Mouse (Mus musculus) heart, adult 18-20 months (tissue): Measurements from ENCODE around the gene 4930438A08Rik. TPM values are rescaled to one million over a fixed set of nuclear protein-coding genes. Genes with fewer than 3 reads are reported as not detected.

Source experiments
- DNase-seq, 2 experiments: peaks; one replicate each; pipeline ENCODE4 v3.0.0; 2021 to 2022; ENCODE audit warnings: mixed read lengths in 1 of 2
- total RNA-seq, 2 experiments: library from RNA; stranded (reverse); gene quantifications; 2 replicates each; pipeline ENCODE4 v1.2.3; 2021

The 4930438A08Rik gene
- total RNA-seq, 2 experiments from 2014 or later: not detected

- no peak for DNase-seq
Measured at GRCm38 (mm10) chr11:58324614-58325229, 50.1 kb downstream of the 4930438A08Rik start.

GRCm38 (mm10) chr11:58326781-58327180 lies 52.2 kb downstream of the 4930438A08Rik start:
- no peak for DNase-seq

- DNase-seq: no peak
Measured at GRCm38 (mm10) chr11:58329906-58330275, 55.3 kb downstream of the 4930438A08Rik start.

GRCm38 (mm10) chr11:58330276-58331148 lies 55.9 kb downstream of the 4930438A08Rik start, which contains the start of the genes Zfp672 and Sh3bp5l:
TSS of gene Zfp672 (minus strand) at chr11:58330339.
TSS of gene Sh3bp5l (plus strand) at chr11:58330724.
- DNase-seq: peak; percentile 95 to 96

GRCm38 (mm10) chr11:58331149-58331495 lies 56.5 kb downstream of the 4930438A08Rik start:
- DNase-seq: no peak

- DNase-seq: no peak
Measured at GRCm38 (mm10) chr11:58331546-58331945, 56.9 kb downstream of the 4930438A08Rik start.

GRCm38 (mm10) chr11:58334746-58335145 lies 60.1 kb downstream of the 4930438A08Rik start:
- DNase-seq: peak; percentile 66 to 79

Other genes starting within 250 kb of the 4930438A08Rik start
- gene Gm12248, start 181.7 kb upstream of the 4930438A08Rik start, total RNA-seq: not detected
- gene Cnot8, start 170.6 kb upstream of the 4930438A08Rik start, total RNA-seq: 10 to 100 TPM; 36.3 to 37.4 TPM
- 10 to 100 TPM in 1 of 2 experiments, 1 to 10 TPM in 1; 8.7 to 10.0 TPM for gene Gemin5, start 106.3 kb upstream of the 4930438A08Rik start, total RNA-seq
- 10 to 100 TPM; 51.2 to 53.4 TPM for gene Mrpl22, start 103.1 kb upstream of the 4930438A08Rik start, total RNA-seq
- gene Igtp, start 75.2 kb upstream of the 4930438A08Rik start, total RNA-seq: 10 to 100 TPM in 1 of 2 experiments, 1 to 10 TPM in 1; 9.2 to 33.3 TPM
- gene Irgm2, start 75.2 kb upstream of the 4930438A08Rik start, total RNA-seq: 10 to 100 TPM; 10.0 to 30.3 TPM
- gene Zfp692, start 32.3 kb downstream of the 4930438A08Rik start, total RNA-seq: 1 to 10 TPM; 2.5 to 4.4 TPM
- gene Zfp672, start 55.5 kb downstream of the 4930438A08Rik start, total RNA-seq: 10 to 100 TPM; 35.2 to 42.4 TPM
- 10 to 100 TPM; 27.7 to 30.0 TPM for gene Sh3bp5l, start 55.9 kb downstream of the 4930438A08Rik start, total RNA-seq
- not detected for gene Lypd8, start 104.2 kb downstream of the 4930438A08Rik start, total RNA-seq
- gene 1810065E05Rik, start 146.3 kb downstream of the 4930438A08Rik start, total RNA-seq: not detected
- not detected for gene Gm12253, start 157.8 kb downstream of the 4930438A08Rik start, total RNA-seq
- not detected for gene Lypd9, start 178.1 kb downstream of the 4930438A08Rik start, total RNA-seq
- not detected for gene Olfr30, start 187.5 kb downstream of the 4930438A08Rik start, total RNA-seq
- not detected for gene Olfr332, start 217.8 kb downstream of the 4930438A08Rik start, total RNA-seq
- gene Olfr331, start 227.8 kb downstream of the 4930438A08Rik start, total RNA-seq: not detected